Mouse (Mus musculus): ENCODE data around the gene Phykpl.
A peak's percentile ranks its signal among the peaks of the same experiment; 100 is the strongest.
"Not testable (repeated sequence)": the region's sequence is repeated elsewhere in the genome, so short reads cannot be mapped to it uniquely, and the experiment has no call there.

Phykpl gene

GRCm38 (mm10) chr11:51619409-51620060 lies 35.0 kb downstream of the Phykpl start, which contains the start of gene Nhp2:
TSS of gene Nhp2 (plus strand) at chr11:51619735.
- DNase-seq: peak; percentile 97

GRCm38 (mm10) chr11:51620084-51620483 lies 35.5 kb downstream of the Phykpl start:
- no peak for DNase-seq

GRCm38 (mm10) chr11:51621776-51622175 lies 37.2 kb downstream of the Phykpl start:
- DNase-seq: no peak

GRCm38 (mm10) chr11:51622971-51623491 lies 38.5 kb downstream of the Phykpl start:
- no peak for DNase-seq

DNA sequence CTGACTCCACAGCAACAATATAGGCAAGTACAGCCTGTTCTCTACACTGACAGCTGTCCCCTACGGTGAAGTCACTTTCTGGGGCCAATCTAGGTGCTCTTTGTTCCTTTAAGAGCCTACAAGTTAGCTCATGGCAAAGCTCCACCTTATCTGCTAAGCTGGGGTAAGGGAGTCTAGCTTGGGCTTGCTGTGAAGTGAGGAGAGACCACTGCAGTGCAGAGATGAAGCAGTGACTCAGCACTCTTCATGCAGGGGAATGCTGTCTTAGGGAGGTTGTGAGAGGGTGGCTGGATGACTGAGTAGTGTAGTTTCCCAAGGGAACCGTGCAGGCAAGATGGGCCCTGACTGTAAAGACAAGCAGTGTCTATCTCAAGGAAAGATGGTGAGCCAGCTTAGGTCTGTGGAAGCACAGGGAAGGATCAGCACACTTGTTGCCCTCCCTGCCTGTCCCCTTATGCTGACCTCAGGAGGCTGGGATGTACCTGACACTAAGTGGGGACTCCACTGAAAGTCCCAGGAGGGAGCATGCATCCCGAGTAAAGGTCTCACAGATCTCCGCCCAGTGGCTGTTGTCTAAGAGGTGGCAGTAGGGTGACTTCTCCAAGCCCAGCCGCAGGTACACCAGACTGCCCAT lies 40.7 kb downstream of the Phykpl start:
- no peak for DNase-seq

GRCm38 (mm10) chr11:51627425-51627824 lies 42.9 kb downstream of the Phykpl start:
- peak; percentile 62 for DNase-seq

GRCm38 (mm10) chr11:51627907-51628306 lies 43.4 kb downstream of the Phykpl start:
- no peak for DNase-seq

DNA sequence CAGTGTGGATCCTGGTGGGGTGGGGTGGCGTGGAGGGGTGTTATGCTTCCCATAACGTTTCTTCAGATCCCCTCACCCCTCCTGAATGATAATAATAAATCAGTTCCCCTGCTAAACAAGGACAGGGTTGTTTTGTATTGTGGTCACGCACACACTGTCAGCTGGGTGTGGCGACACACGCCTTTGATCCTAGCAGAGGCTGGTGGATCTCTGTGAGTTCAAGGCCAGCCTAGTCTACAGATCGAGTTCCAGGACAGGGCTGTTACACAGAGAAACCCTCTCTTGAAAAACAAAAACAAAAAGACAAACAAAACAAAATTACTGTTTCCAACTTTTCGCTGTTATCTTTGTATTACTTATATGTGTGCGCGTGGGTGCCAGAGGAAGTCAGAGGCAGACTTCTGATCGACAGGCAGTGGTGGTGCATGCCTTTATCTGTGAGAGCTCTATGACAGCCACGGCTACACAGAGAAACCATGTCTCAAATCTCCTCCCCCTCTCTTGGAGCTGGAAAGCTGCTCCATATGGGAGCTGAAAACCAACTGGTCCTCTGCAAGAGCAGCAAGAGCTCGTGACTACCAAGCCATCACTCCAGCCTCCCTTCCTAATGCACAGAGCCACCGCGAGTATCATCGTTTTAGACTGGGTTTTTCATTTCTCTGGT lies 45.2 kb downstream of the Phykpl start:
- no peak for DNase-seq

DNA sequence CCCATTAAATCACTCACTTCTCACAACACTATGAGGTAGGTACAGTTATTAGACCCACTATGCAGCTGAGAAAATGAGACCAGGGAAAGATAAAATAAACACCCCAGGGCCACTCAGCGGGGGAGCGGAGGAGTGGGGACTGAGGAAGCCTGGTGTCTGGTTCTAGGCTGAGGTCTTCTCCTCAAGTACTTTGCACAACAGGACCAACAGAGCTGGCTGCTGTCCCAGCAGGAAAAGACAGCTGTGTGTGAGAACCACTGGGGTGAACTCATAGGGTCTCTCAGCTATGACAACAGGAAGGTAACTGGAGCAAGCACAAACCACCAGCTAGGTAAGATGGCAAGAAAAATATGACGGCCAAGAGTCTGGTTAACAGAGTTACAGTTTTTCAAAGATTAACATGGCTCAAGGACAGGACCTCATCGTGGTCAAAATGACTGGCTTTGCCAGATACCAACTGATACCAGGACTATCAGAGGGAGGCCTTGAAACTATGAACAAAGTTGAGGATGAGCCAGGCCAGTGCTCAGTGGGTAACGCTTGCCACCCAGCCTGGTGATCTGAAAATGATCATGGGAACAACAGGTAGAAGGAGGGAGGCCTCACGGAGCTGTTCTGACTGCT lies 47.7 kb downstream of the Phykpl start:
- DNase-seq: no peak

- not testable (repeated sequence) for DNase-seq
Observed at GRCm38 (mm10) chr11:51633200-51633599, 48.6 kb downstream of the Phykpl start.

- no peak for DNase-seq
Observed at GRCm38 (mm10) chr11:51633721-51634120, 49.2 kb downstream of the Phykpl start.

DNA sequence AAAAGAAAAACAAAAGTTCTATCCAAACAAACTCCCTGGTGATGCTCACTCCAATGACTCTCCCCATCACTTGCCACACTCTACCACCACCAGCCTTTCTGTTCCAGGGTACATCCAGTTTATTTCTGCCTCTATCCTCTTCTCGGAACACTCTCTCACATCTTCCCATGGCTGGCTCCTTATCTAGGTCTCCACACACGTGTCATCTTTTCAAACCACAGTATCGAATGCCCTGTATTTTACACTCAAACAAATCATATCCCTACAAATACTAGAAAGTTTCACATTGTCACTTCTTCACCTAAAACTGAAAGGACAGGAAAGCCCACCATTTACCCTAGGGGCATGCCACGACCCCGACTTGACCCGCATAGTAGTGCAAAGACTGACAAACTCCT lies 50.6 kb downstream of the Phykpl start:
- DNase-seq: no peak

DNA sequence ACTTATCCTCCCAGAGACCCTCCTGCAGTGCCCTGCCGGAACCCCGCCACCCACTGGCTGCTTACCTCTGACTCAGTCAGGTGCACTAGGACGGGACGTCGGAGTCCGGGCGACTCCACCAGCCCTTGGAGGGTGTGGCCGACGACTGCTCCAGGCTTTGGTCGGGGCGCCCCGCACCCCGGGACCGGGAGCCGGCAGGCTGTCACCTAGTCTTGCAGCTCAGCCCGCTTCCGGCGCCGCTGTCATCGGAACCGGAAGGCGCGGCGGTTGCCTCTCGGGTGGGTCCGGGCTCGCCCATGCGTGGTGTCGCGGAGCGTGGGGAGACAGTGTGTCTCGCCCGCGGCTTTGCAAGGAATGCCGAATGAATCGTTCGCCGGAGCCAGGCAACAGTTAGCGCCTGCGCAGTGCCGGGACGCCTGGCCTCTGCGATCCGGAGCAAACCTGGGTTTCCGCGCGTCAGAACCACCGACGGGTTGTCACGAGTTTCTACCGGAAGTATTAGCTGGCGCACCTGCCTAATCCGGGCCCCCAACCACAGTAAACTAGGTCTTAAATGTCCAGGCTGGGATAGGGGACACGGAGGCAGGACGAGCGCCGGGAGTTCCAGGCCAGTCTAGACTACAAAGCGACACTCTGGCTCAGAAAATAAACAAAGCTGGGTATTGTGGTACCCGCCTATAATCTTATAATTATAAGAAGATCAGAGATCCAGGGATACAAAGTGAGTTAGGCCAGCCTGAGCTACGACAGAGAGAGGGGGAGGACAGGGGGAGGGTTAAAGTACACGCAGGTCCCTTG lies 51.2 kb downstream of the Phykpl start, which contains the start of gene Rmnd5b:
Rmnd5b (minus strand) TSS at position 372 of the 798 bp plus-strand sequence.
- DNase-seq: peak; percentile 92

DNA sequence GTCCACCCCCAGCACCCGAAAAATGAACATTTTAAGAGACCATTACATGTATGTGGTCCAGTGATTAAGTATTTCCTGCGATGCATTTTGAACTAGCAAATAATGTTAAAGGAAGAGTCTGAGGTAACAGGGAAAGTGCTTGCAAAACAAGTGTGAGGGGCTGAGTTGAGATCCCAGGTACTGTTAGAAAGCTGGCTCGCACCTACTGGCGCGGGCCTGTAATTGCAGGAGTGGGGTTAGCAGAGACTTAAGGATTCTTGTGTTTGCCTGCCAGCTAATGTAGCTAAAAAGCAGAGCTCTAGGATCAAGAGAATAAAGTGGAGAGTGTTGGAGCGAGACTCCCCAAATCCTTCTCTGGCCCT lies 51.7 kb downstream of the Phykpl start:
- peak; percentile 68 for DNase-seq

- peak; percentile 54 for DNase-seq
Observed at GRCm38 (mm10) chr11:51637971-51638414, 53.4 kb downstream of the Phykpl start.

DNA sequence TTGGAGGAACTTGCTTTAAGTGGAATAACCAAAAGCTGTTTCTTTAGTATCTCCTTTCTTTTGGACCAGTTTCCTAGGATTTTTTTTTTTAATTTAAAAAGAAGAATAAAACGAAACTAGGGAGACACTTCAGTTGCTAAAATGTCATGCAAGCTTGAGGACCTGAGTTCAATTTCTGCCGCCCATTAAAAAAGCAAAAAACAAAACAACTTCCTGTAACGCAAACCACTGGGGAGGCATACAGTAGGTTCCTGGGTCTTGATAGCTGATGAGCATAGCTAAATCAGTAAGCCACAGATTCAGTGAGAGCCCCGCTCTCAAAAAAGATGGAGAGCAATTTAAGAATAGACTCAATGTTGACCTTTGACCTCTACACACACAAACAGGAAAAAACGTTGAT lies 53.9 kb downstream of the Phykpl start:
- DNase-seq: peak; percentile 3

DNA sequence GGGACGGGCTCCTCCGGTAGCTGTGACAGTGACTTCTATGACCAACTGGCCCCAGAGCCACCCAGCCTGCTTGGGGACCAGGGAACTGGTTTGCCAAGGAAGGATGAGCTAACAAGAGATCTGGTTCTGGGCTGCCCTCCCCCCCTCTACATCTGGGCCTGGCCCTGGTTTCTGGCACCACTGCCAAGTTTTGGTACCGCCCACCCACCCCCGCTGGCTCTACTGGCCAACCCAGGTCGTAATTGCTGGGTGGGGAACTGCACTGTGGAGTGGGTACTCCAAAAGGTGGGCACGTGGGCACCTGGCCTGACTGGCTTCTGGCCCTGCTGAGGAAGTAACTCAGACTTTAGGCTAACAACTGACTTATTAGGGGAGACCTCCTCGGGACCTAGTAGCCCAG lies 56.2 kb downstream of the Phykpl start:
- no peak for DNase-seq

DNA sequence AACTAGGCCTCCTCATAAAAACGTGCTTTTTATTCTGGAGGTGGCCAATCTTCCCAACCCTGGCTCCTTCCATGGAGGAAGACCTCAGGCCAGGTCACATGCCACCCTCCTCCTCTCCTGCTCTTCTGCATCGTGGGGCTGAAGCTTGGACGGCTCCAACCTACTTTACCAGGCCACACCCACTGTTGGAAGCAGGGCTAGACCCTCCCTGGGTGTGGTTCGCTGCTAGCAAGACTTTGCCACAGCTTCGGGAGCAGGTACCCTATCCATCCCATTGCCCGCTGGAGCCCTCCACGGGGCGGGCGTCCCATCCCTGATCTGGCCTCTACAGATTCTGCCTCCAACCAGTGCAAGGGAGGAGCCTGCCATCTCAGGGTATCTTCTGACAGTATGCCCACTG lies 58.6 kb downstream of the Phykpl start:
- DNase-seq: no peak

- DNase-seq: peak; percentile 63
Observed at GRCm38 (mm10) chr11:51643761-51644160, 59.2 kb downstream of the Phykpl start.

DNA sequence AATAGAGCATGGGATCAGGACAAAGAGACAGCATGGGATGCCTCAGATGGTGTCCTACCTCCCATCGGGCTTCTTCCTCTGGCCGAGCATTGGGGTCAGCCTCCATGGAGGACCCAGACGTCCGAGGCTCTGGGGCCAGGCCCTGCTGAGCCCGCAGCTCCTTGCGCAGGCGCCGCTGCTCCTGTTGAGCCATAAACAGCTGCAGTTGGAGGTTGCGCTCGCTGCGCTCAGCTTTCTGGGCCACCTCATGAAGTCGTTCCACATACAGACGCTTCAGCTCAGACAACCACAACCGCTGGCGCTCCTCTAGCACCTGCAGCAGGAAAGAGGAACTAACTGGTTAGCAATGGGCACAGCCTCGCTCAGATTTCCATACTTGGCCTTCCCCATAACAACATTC lies 59.7 kb downstream of the Phykpl start:
- no peak for DNase-seq

DNA sequence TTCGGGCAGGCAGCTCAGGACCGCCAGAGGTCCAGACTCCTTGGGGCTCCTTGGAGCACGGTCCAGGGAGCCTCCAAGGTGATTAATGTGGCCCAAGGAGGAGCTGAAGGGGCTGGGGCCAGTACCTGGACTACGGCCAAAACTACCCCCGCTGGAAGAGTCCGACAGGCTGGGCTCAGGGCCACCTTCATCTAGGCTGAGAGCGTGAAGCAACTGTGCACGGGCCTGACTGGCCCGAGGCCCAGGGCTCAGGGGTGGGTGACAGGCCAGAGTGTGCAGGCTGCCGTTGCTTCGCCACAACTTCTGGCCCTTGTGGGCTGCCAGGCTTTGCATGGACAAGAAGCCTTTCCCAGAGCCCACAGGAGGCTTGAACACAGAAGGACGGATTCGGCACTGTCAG lies 60.7 kb downstream of the Phykpl start:
- no peak for DNase-seq

GRCm38 (mm10) chr11:51646245-51646644 lies 61.7 kb downstream of the Phykpl start:
- no peak for DNase-seq
